Mouse (Mus musculus) CH12.LX (cell line): Measurements from ENCODE around the gene 1700010I14Rik. TPM values are rescaled to one million over a fixed set of nuclear protein-coding genes. Genes with fewer than 3 reads are reported as not detected.

Experiments used
- DNase-seq: peaks from one replicate; pipeline ENCODE4 v3.0.0-alpha.2; 2013; ENCODE audit errors: extremely low read depth
- H3K27ac ChIP-seq: 2 replicates; pipeline ENCODE4 v1.5.1; 2012; ENCODE audit warnings: low read depth, mild to moderate bottlenecking, control low read depth, moderate library complexity; ENCODE audit not compliant: insufficient read depth
- H3K27me3 ChIP-seq: replicated peaks from 2 replicates; pipeline ENCODE3; 2012; ENCODE audit warnings: inconsistent platforms
- H3K36me3 ChIP-seq, 2 experiments: replicated peaks in 1 of 2; 2 replicates each; pipeline versions ENCODE3 to v1.6.1; 2012; ENCODE audit warnings: inconsistent platforms in 1 of 2, low read length in 1 of 2, mild to moderate bottlenecking in 1 of 2, mixed read lengths in 1 of 2, moderate library complexity in 1 of 2; ENCODE audit not compliant: control insufficient read depth in 1 of 2, insufficient read depth in 1 of 2
- H3K4me1 ChIP-seq, 2 experiments: 2 replicates each; pipeline ENCODE4 v1.6.1; 2012; ENCODE audit warnings: inconsistent platforms in 1 of 2, moderate library complexity in 1 of 2; ENCODE audit not compliant: insufficient read depth in 2 of 2, control insufficient read depth in 1 of 2
- H3K4me2 ChIP-seq: 2 replicates; pipeline ENCODE4 v1.6.1; 2012; ENCODE audit warnings: low read depth, mild to moderate bottlenecking, control low read depth; ENCODE audit not compliant: poor library complexity, insufficient read depth, severe bottlenecking
- H3K4me3 ChIP-seq, 3 experiments: fragments of 150-350 bp in 1 of 3; sonication (generic) in 1 of 3; replicated peaks in 1 of 3; 2 replicates each; pipeline versions ENCODE3 to v1.5.1; 2011 to 2012; ENCODE audit warnings: low read depth in 2 of 3, low read length in 2 of 3, mild to moderate bottlenecking in 2 of 3, moderate library complexity in 2 of 3, control low read depth in 1 of 3, improper control_type of control experiment in 1 of 3, inconsistent platforms in 1 of 3, mixed read lengths in 1 of 3; ENCODE audit not compliant: poor library complexity in 1 of 3
- H3K79me2 ChIP-seq: replicated peaks from 2 replicates; pipeline ENCODE4 v1.6.1; 2012; ENCODE audit warnings: mild to moderate bottlenecking, moderate library complexity; ENCODE audit not compliant: control insufficient read depth, poor library complexity, insufficient read depth, severe bottlenecking; ENCODE audit errors: extremely low read depth
- H3K9ac ChIP-seq: 2 replicates; pipeline ENCODE4 v1.6.1; 2012; ENCODE audit warnings: low read depth, mild to moderate bottlenecking, control low read depth, moderate library complexity; ENCODE audit not compliant: insufficient read depth
- H3K9me3 ChIP-seq: replicated peaks from 2 replicates; pipeline ENCODE3; 2012; ENCODE audit warnings: low read length, inconsistent platforms, mixed read lengths
- BHLHE40 ChIP-seq: IDR thresholded peaks from 2 replicates; pipeline ENCODE4 v1.6.1; 2011; ENCODE audit warnings: mild to moderate bottlenecking, low read depth, low read length, improper control_type of control experiment
- CHD2 ChIP-seq: IDR thresholded peaks from 2 replicates; pipeline ENCODE4 v1.6.1; 2011; ENCODE audit warnings: low read length, improper control_type of control experiment
- ELF1 ChIP-seq: IDR thresholded peaks from 2 replicates; pipeline ENCODE4 v1.6.1; 2014; ENCODE audit warnings: low read depth, mild to moderate bottlenecking, inconsistent platforms, low read length, improper control_type of control experiment
- IRF4 ChIP-seq: IDR thresholded peaks from 2 replicates; pipeline ENCODE4 v1.6.1; 2014; ENCODE audit warnings: low read depth, mild to moderate bottlenecking, inconsistent platforms, low read length, improper control_type of control experiment
- JUN ChIP-seq: IDR thresholded peaks from 2 replicates; pipeline ENCODE4 v1.6.1; 2011; ENCODE audit warnings: low read depth, mild to moderate bottlenecking, low read length, improper control_type of control experiment, moderate library complexity; ENCODE audit not compliant: insufficient read depth
- KAT2A ChIP-seq: IDR thresholded peaks from 2 replicates; pipeline ENCODE4 v1.6.1; 2012; ENCODE audit warnings: low read length, improper control_type of control experiment, inconsistent platforms; ENCODE audit not compliant: insufficient replicate concordance
- MAX ChIP-seq: IDR thresholded peaks from 2 replicates; pipeline ENCODE4 v1.6.1; 2011; ENCODE audit warnings: low read length, improper control_type of control experiment
- MAZ ChIP-seq: IDR thresholded peaks from 2 replicates; pipeline ENCODE4 v1.6.1; 2012; ENCODE audit warnings: low read depth, mild to moderate bottlenecking, inconsistent platforms, low read length, improper control_type of control experiment, moderate library complexity
- POLR2AphosphoS2 ChIP-seq: IDR thresholded peaks from 2 replicates; pipeline ENCODE4 v1.6.1; 2011; ENCODE audit warnings: low read depth, low read length, improper control_type of control experiment
- TBP ChIP-seq: conservative IDR thresholded peaks from 2 replicates; pipeline ENCODE4 v1.6.1; 2011; ENCODE audit warnings: low read depth, low read length, improper control_type of control experiment
- UBTF ChIP-seq: IDR thresholded peaks from 2 replicates; pipeline ENCODE4 v1.6.1; 2012; ENCODE audit warnings: low read depth, mild to moderate bottlenecking, inconsistent platforms, low read length, improper control_type of control experiment, moderate library complexity
- ZC3H11A ChIP-seq: IDR thresholded peaks from 2 replicates; pipeline ENCODE4 v1.6.1; 2012; ENCODE audit warnings: low read depth, mild to moderate bottlenecking, inconsistent platforms, low read length, improper control_type of control experiment
- dilution Hi-C: fragments of 300-500 bp; cut with MboI; formaldehyde crosslinking; loops from 2 replicates; pipeline ENCODE4 v1.14.3; 2020; ENCODE audit warnings: low sequenced_read_pairs; ENCODE audit not compliant: extremely low pct_unique_long_range_greater_than_20kb, extremely low pct_ligation_motif_present
- in situ Hi-C: fragments of 300-500 bp; cut with MboI; formaldehyde crosslinking; loops from 3 replicates; pipeline ENCODE4 v1.14.3; 2019; ENCODE audit warnings: low sequenced_read_pairs, low pct_ligation_motif_present, low pct_unique_long_range_greater_than_20kb, mixed read lengths
- polyA plus RNA-seq: library from polyadenylated mRNA; unstranded; fragments of >175 nt; gene quantifications from 2 replicates; pipeline ENCODE4 v1.2.1, GENCODE M21; 2012; ENCODE audit warnings: low read depth; ENCODE audit not compliant: insufficient read length
- total RNA-seq, 2 experiments: library from RNA; depleted of rRNA; stranded (reverse); fragments of 300-350 nt in 1 of 2; fragments of >200 nt in 1 of 2; gene quantifications; 2 replicates each; pipeline ENCODE4 v1.2.3; 2012 to 2014

The 1700010I14Rik gene
- total and polyA plus RNA-seq, 3 experiments: 3.4 to 7.2 (median 3.5) TPM

DNA sequence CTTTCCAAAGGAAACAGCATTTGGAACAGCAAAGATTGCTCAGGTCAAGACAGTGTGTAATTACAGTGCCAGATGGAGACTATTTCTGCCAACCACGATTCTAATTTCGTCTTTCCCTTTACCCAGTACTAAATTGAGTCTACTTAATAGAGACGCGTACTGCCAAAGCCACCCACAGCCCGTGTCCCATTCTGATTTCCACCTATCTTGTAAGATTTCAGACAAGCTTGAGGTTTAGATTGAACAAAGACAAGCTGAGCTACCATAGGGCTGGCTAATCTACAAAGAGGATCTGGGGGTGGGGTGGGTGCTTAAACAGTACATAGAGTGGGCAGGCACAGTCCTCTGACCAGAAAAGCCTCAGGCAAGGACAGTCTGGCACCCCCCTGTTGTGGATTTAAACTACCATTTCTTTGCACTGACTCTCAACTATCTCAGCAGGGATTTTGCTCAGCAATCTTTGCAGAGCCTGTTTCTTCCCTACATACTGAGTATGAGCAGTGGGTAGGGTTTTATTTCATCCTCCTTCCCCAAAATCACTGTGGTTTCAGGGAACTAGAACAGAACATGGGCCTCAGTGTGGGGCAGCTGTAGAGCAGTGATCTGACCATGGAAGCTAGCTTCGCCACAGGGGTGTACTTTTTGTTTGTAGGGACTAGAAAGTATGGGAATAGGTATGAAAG, 44.4 kb downstream of the 1700010I14Rik start:
- dilution Hi-C loops: no loop called here
- TF ChIP-seq MAX: no peak
- no peak for TF ChIP-seq ZC3H11A
- TF ChIP-seq KAT2A: no peak
- TF ChIP-seq ELF1: no peak
- TF ChIP-seq IRF4: no peak
- TF ChIP-seq BHLHE40: no peak
- H3K79me2 ChIP-seq: no peaks in the 10 kb centered on the region
- peak overlapping the region; percentile 27 for H3K4me2 ChIP-seq
- H3K9me3 ChIP-seq: peaks cover 2% of the 10 kb centered on the region
- in situ Hi-C loops: loop anchor here (10.0 to 25.0 kb wide), 2 partner anchors 132 to 405 kb away; no protein-coding TSS in a partner anchor
- H3K36me3 ChIP-seq: no peaks in the 10 kb centered on the region
- no peak overlapping the region for H3K27ac ChIP-seq
- no peak overlapping the region for H3K4me3 ChIP-seq
- H3K27me3 ChIP-seq: no peaks in the 10 kb centered on the region
- no peak overlapping the region for H3K9ac ChIP-seq
- no peak for DNase-seq
- peaks cover 2 to 10% of the 10 kb centered on the region in 2 experiments; a peak in 3 of 4 replicates for H3K4me1 ChIP-seq

GRCm38 (mm10) chr17:9033511-9033910, 45.4 kb downstream of the 1700010I14Rik start:
- Histone ChIP-seq H3K27ac (no peak overlapping the region), H3K4me3 (no peak overlapping the region), H3K9me3 (peaks cover 2% of the 10 kb centered on the region), H3K9ac (no peak overlapping the region), H3K4me2 (no peak overlapping the region), H3K27me3 (no peaks in the 10 kb centered on the region), H3K36me3 (no peaks in the 10 kb centered on the region), H3K79me2 (no peaks in the 10 kb centered on the region), H3K4me1 (peaks cover 2 to 10% of the 10 kb centered on the region in 2 experiments; a peak in 3 of 4 replicates)
- dilution Hi-C loops: no loop called here
- no peak for TF ChIP-seq TBP
- TF ChIP-seq MAX: no peak
- TF ChIP-seq BHLHE40: no peak
- TF ChIP-seq ELF1: no peak
- TF ChIP-seq POLR2AphosphoS2: no peak
- no peak for TF ChIP-seq CHD2
- no peak for TF ChIP-seq MAZ
- TF ChIP-seq KAT2A: no peak
- no peak for TF ChIP-seq JUN
- no peak for TF ChIP-seq UBTF
- no peak for DNase-seq
- in situ Hi-C loops: loop anchor here (10.0 to 25.0 kb wide), 2 partner anchors 131 to 404 kb away; no protein-coding TSS in a partner anchor
